Mouse (Mus musculus) frontal cortex, adult (tissue): Measurements from ENCODE around the gene Maml2.

ENCODE experiments used
- ATAC-seq: cut with Nextera tagmentation; 2 replicates; pipeline ENCODE4 v1.9.2; 2017; ENCODE audit warnings: mild to moderate bottlenecking, moderate library complexity, mixed read lengths; ENCODE audit not compliant: low TSS enrichment

Gene Maml2

GRCm38 (mm10) chr9:13446703-13447285 is 149.0 kb downstream of the Maml2 start, which contains the start of gene Gm17571:
TSS of gene Gm17571 (minus strand) at chr9:13446753.
- ATAC-seq: no peak

GRCm38 (mm10) chr9:13448716-13449115 is 151.0 kb downstream of the Maml2 start:
- no peak for ATAC-seq

DNA sequence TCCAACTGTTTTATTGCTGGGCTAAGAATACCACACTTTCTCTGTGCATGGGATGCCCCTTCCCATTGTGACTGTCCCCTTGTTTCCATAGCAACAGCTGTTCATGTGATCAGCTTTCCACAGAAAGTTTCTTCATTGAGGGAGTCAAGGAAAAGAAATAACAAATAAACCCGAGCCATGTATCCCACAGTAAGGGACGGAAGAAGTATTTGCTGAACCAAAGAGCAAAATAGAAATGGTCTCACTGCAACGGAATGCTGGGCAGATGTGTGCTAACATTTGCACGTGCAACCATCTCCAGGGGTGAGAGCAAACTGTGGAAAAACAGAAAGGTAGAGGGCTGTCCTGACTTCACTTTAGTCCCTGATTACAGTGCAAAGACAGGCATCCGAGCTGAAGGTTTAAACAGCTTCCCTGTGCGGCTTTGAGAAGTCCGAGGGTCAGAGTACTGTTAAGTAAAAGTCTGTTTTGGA is 156.9 kb downstream of the Maml2 start:
- no peak for ATAC-seq

GRCm38 (mm10) chr9:13455231-13455630 is 157.5 kb downstream of the Maml2 start:
- no peak for ATAC-seq

- peak; percentile 62 for ATAC-seq
These were observed 160.0 kb downstream of the Maml2 start for GRCm38 (mm10) chr9:13457774-13458173.

- peak; percentile 20; the same call in 1 of the 2 replicates for ATAC-seq
These were observed 161.6 kb downstream of the Maml2 start for GRCm38 (mm10) chr9:13459371-13459770.

DNA sequence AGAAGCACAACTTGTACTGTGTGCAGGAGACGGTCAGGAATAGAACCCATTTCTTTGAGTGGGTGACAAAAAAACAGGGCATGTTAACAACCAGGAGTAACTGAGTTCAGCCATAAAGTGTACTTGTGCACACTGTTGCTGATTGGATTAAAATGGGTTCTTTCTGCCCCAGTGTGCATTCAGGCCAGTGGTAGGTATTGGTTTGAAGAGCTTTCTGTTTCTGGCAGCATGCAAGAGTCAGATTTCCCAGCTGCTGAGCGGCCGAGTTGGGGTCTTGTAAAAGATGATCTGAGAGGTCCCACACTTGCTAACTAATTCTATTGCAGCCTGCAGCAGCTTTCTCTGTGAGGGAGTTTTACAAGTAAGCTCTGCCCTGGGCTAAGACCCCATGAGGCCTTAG is 162.3 kb downstream of the Maml2 start:
- ATAC-seq: peak; percentile 74

DNA sequence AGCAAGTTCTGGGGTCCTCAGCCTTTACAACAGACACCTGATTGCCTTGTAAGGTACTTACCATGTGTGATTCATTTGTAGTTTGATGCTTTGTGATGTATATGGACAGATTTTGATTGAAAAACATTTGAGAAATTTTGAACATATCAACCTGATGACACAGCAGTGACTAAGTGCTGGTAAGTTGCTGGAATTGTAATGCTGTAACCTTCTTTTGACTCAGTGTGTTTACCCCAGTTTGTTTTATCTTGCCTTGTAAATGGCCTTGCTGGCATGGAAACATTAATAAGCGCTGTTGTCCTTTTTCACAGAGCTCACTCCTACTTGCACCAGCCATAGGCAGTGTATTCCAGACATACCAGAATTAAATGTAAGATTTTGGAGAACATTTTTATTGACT is 163.2 kb downstream of the Maml2 start:
- no peak for ATAC-seq

GRCm38 (mm10) chr9:13465358-13466020 is 167.7 kb downstream of the Maml2 start:
- no peak for ATAC-seq

GRCm38 (mm10) chr9:13466351-13466750 is 168.6 kb downstream of the Maml2 start:
- ATAC-seq: no peak

- ATAC-seq: no peak
These were observed 169.1 kb downstream of the Maml2 start for GRCm38 (mm10) chr9:13466816-13467215.

GRCm38 (mm10) chr9:13467745-13468144 is 170.0 kb downstream of the Maml2 start:
- ATAC-seq: no peak

DNA sequence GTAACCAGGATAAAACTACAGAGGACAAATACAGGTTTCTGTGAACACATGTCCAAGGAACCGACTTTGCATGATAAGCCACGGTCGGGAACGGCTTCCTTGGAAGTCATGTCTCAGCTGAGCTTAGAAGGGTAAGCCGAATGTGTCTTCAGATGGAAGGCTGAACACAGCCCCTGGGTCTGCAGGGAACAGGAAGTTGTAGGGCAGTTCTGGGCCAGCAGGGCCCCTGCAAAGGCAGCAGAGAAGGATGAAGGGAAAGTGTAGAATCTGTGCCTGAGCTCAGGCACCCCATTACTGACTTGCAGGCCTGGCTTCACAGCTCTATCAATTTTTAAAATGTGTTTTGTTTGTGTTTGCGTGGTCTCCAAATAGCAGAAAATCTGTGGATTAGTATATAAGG is 171.0 kb downstream of the Maml2 start:
- ATAC-seq: no peak

- ATAC-seq: no peak
These were observed 172.3 kb downstream of the Maml2 start for GRCm38 (mm10) chr9:13470013-13470412.

DNA sequence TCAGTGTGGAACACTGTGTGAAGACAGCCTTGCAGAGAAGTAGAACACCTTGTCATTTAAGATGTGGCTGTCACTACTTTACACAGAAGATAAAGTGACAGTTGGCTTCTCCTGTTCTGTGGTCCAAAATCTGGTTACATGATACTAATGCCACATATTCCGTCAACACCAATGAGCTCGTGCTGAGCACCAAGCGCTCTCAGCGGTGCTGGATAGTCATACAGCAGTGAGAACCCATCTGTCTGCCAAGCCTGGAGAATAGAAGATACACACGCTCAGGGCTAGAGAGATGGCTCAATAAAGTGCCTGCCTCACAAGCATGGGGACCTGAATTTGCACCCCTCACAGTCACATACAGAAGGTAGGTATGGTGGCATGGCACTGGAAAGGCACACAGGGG is 177.2 kb downstream of the Maml2 start:
- ATAC-seq: no peak

GRCm38 (mm10) chr9:13479275-13479674 is 181.5 kb downstream of the Maml2 start:
- ATAC-seq: no peak

GRCm38 (mm10) chr9:13483199-13484068 is 185.7 kb downstream of the Maml2 start:
- ATAC-seq: no peak

GRCm38 (mm10) chr9:13484267-13485240 is 186.8 kb downstream of the Maml2 start:
- peak; percentile 86 for ATAC-seq

GRCm38 (mm10) chr9:13485914-13486313 is 188.2 kb downstream of the Maml2 start:
- no peak for ATAC-seq

DNA sequence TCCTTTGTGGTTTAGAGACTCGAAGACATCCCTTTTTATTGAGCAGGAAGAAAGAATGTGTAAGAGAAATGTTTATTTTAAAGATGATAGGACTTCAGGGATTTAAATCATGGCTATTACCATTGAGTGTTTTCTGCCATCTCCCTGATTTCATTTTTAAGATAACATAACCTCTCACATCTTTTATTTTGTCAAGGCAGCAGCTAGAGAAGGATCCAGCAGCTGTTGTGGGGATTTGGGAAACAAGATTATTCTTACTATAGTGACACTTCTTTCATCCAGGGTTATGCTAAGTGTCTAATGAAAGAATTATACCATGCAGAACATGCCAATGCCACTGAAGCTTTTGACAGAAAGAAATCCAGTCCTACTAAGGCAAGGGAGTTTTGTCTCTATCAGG is 193.3 kb downstream of the Maml2 start:
- ATAC-seq: no peak

- peak; percentile 73 for ATAC-seq
These were observed 194.3 kb downstream of the Maml2 start for GRCm38 (mm10) chr9:13491854-13492620.
